Mouse (Mus musculus) stomach, postnatal 0 days (tissue): Measurements from ENCODE around the gene Ikbkg. TPM values are rescaled to one million over a fixed set of nuclear protein-coding genes. Genes with fewer than 3 reads are reported as not detected.

Source experiments
- ATAC-seq: fragments of 200-750 bp; cut with Nextera tagmentation; 2 replicates; pipeline ENCODE4 v1.8.0; 2017; ENCODE audit not compliant: low FRiP score, low TSS enrichment
- DNase-seq: peaks from one replicate; pipeline ENCODE4 v3.0.0-alpha.2; 2016; ENCODE audit warnings: low spot score
- H3K27ac ChIP-seq: fragments of 300-500 bp; sonication (generic); replicated peaks from 2 replicates; pipeline ENCODE4 v1.5.1; 2014; ENCODE audit warnings: mild to moderate bottlenecking, control low read depth
- H3K27me3 ChIP-seq: fragments of 300-500 bp; sonication (generic); 2 replicates; pipeline ENCODE4 v1.6.1; 2014; ENCODE audit warnings: low read length; ENCODE audit not compliant: control insufficient read depth, insufficient read depth
- H3K36me3 ChIP-seq: fragments of 300-500 bp; sonication (generic); 2 replicates; pipeline ENCODE4 v1.6.1; 2014; ENCODE audit warnings: low read length, mixed read lengths; ENCODE audit not compliant: control insufficient read depth, insufficient read depth
- H3K4me1 ChIP-seq: fragments of 300-500 bp; sonication (generic); replicated peaks from 2 replicates; pipeline ENCODE4 v1.6.1; 2014; ENCODE audit warnings: antibody characterized with exemption; ENCODE audit not compliant: control insufficient read depth, insufficient read depth
- H3K4me2 ChIP-seq: fragments of 300-500 bp; sonication (generic); replicated peaks from 2 replicates; pipeline ENCODE4 v1.6.1; 2014; ENCODE audit warnings: low read depth, mild to moderate bottlenecking, control low read depth, moderate library complexity
- H3K4me3 ChIP-seq: fragments of 300-500 bp; sonication (generic); 2 replicates; pipeline ENCODE4 v1.5.1; 2014; ENCODE audit warnings: low read depth, low read length, control low read depth
- H3K9ac ChIP-seq: fragments of 300-500 bp; sonication (generic); 2 replicates; pipeline ENCODE4 v1.6.1; 2014; ENCODE audit warnings: mild to moderate bottlenecking, low read length, control low read depth, mixed read lengths
- H3K9me3 ChIP-seq: fragments of 300-500 bp; sonication (generic); 2 replicates; pipeline ENCODE4 v1.6.1; 2016; ENCODE audit warnings: low read length; ENCODE audit not compliant: control insufficient read depth
- CTCF ChIP-seq: IDR thresholded peaks from 2 replicates; pipeline ENCODE4 v1.5.1; 2016; ENCODE audit warnings: antibody characterized with exemption, low read depth, mild to moderate bottlenecking, moderate library complexity
- EP300 ChIP-seq: optimal IDR thresholded peaks from 2 replicates; pipeline ENCODE3; 2016; ENCODE audit warnings: antibody characterized with exemption
- WGBS: fragments of 180-500 bp; shearing (Covaris S2); extraction: QIAGEN DNeasy Blood & Tissue Kit; methylation state at CpG from one replicate; pipeline ENCODE4 v1.1.7; 2014; 5-methylcytosine and 5-hydroxymethylcytosine counted together
- polyA plus RNA-seq: library from polyadenylated mRNA; unstranded; fragments of >200 nt; fragmentation: Nextera tagmentation; extraction: Ambion mirVana; gene quantifications from 2 replicates; pipeline ENCODE4 v1.2.1, GENCODE M21; 2015

Gene Ikbkg
- polyA plus RNA-seq, 1 experiment from 2014 or later, result 16.7 TPM

DNA sequence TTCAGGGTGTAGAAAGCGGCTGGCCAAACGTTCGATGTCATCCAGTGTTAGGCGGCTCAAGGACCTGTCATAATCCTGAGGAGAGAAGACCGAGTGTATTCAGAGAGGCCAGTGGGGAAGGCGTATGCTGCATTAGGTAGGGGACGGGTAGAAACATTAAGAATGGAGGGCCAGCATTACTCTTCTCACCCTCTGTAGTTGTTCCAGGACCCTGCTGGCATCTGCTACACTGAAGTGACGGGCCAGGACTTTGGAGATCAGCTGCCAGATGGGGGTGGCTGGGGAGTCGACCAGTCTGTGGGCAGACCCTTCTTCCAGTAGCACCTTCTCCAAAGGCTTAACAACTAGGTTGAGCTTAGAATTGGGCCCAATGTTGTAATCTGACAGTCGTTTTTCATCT is 25.6 kb upstream of the Ikbkg start:
- H3K4me2 ChIP-seq, result peak overlapping the region; percentile 61
- no peak for DNase-seq
- no peaks in the 10 kb centered on the region for H3K36me3 ChIP-seq
- H3K9ac ChIP-seq, result peak overlapping the region; percentile 75
- no peak overlapping the region for H3K27ac ChIP-seq
- 49% methylated on average over 10 of the region's 10 CpGs for WGBS
- no peaks in the 10 kb centered on the region for H3K9me3 ChIP-seq
- no peak for ATAC-seq
- TF ChIP-seq EP300, result no peak
- TF ChIP-seq CTCF, result no peak
- peak overlapping the region; percentile 57 for H3K4me3 ChIP-seq
- no peaks in the 10 kb centered on the region for H3K27me3 ChIP-seq
- H3K4me1 ChIP-seq, result no peaks in the 10 kb centered on the region

DNA sequence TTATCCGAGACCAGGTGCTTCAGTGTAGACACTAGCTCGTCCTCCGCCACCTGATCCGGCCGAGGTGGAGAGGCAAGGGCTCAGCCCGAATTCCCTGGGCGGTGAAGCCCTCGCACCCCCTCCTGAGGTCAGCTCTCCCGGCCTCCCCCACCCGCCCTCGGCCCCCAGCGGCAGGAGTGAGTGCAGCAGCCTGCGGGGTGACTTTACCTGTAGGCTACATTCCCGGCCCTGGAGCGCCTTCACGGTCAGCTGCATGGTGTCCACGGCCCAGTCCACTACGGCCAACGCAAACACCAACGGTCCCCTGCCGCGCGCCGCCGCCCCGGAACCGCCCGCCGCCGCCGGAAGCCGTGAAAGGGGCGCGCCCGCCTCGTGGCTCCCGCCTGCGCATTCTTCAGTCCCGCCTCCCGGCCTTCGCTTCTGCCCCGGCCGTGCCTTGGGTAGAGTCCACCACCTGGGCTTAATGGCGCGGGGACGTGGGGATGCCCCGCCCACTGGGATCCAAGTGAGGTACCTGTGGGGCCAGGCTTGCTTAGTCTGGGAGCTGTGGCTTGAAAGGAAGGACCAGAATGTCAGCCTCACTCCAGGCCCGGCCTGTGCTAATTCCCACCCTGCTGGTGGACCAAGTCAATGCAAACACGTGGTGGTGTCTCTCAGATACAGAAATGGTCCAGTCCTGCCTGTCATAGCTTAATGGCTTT is 24.7 kb upstream of the Ikbkg start:
- H3K9ac ChIP-seq, result peak overlapping the region; percentile 75
- H3K4me2 ChIP-seq, result peak overlapping the region; percentile 61
- ATAC-seq, result peak; percentile 86
- H3K4me3 ChIP-seq, result peak overlapping the region; percentile 57
- DNase-seq, result peak; percentile 83
- H3K27ac ChIP-seq, result peak overlapping the region; percentile 81
- TF ChIP-seq EP300, result no peak
- TF ChIP-seq CTCF, result peak; percentile 46; the same call in 1 of the 2 replicates
- H3K9me3 ChIP-seq, result no peaks in the 10 kb centered on the region
- no peaks in the 10 kb centered on the region for H3K4me1 ChIP-seq
- H3K27me3 ChIP-seq, result no peaks in the 10 kb centered on the region
- H3K36me3 ChIP-seq, result no peaks in the 10 kb centered on the region
- 13% methylated on average over 39 of the region's 49 CpGs for WGBS

- H3K27me3 ChIP-seq, result no peaks in the 10 kb centered on the region
- peak within 1 kb of the TSS; percentile 45 for H3K4me3 ChIP-seq
- no peak for TF ChIP-seq CTCF
- TF ChIP-seq EP300, result no peak
- H3K9ac ChIP-seq, result peak within 1 kb of the TSS; percentile 51
- no peaks in the 10 kb centered on the region for H3K4me1 ChIP-seq
- H3K36me3 ChIP-seq, result no peaks in the 10 kb centered on the region
- 20% methylated on average over 32 of the region's 32 CpGs for WGBS
- H3K27ac ChIP-seq, result no peak within 1 kb of the TSS
- ATAC-seq (peak; percentile 95), DNase-seq (peak; percentile 90)
- H3K4me2 ChIP-seq, result peak within 1 kb of the TSS; percentile 60
- no peaks in the 10 kb centered on the region for H3K9me3 ChIP-seq
Measured at GRCm38 (mm10) chrX:74372888-74373549, 20.1 kb upstream of the Ikbkg start, which contains the start of the genes Ubl4a and Slc10a3. Gene Ubl4a, minus strand, starts transcription at chrX:74373218. Gene Slc10a3, minus strand, starts transcription at chrX:74373349.

DNA sequence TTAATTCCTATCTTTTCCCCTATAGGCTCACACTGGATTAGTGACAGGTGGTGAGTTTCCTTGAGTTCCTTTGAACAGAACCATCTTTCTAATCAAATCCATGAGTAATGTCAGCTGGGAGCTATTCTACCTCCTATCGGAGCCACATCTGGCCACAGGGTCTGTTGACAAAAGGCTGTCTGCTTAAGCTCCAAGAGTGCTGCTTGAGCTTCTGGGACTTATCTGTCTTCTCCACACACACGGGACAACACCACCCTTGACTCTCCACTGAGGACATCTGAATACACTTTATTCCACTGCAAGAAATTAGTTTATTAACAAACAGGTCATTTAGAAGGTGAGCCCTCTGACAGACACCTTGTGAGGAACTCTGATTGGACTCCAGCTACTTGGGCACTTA is 8.6 kb upstream of the Ikbkg start:
- ATAC-seq, result no peak
- Histone ChIP-seq H3K4me1 (no peaks in the 10 kb centered on the region), H3K9ac (no peak overlapping the region), H3K27ac (no peak overlapping the region), H3K27me3 (no peaks in the 10 kb centered on the region), H3K4me2 (no peak overlapping the region), H3K9me3 (no peaks in the 10 kb centered on the region), H3K4me3 (no peak overlapping the region), H3K36me3 (no peaks in the 10 kb centered on the region)
- DNase-seq, result no peak
- WGBS, result 81% methylated on average over 2 of the region's 2 CpGs
- TF ChIP-seq EP300, result no peak
- no peak for TF ChIP-seq CTCF

DNA sequence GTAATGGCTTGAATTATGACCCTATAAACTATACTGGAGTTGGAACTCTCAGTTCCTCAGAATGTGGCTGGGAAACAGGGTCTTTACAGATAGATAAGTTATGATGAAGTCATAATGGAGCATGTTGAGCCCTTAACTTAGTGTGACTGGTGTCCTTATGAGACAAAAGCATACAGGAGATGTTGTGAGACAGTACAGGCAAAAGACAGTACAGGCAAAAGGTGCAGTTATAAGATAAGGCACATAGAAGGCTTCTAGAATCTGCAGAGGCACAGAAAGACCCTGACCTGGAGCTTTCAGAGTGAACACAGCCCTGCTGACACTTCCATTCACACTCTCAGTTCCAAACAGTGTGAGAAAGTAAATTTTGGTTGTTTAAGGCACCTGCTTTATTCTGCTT is 4.9 kb upstream of the Ikbkg start:
- H3K4me3 ChIP-seq, result no peak overlapping the region
- TF ChIP-seq EP300 (no peak), CTCF (no peak)
- H3K4me1 ChIP-seq, result no peaks in the 10 kb centered on the region
- no peak overlapping the region for H3K27ac ChIP-seq
- H3K36me3 ChIP-seq, result no peaks in the 10 kb centered on the region
- no peaks in the 10 kb centered on the region for H3K27me3 ChIP-seq
- ATAC-seq (no peak), DNase-seq (no peak)
- H3K4me2 ChIP-seq, result no peak overlapping the region
- H3K9ac ChIP-seq, result no peak overlapping the region
- no peaks in the 10 kb centered on the region for H3K9me3 ChIP-seq

DNA sequence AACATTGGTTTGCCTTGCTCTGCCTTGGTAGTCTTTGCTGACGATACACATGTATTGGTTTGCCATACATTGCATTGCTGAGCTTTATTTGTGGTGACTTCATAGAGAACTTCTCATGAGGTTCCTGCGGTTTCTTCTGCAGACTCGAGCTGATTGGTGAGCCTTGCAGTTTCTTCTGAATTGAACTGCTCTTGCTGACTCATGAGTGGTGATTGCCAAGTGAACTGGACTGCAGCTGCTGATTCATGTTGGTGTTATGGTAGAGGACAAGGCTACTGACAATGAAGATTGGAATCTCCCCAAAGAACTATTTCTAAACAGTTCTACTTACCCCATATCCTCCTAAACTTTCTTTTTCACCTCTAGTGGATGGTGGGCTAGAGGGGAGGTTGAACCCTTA is 7.0 kb downstream of the Ikbkg start:
- Histone ChIP-seq H3K9me3 (no peaks in the 10 kb centered on the region), H3K4me3 (no peak overlapping the region), H3K4me2 (no peak overlapping the region), H3K9ac (no peak overlapping the region), H3K36me3 (no peaks in the 10 kb centered on the region), H3K27me3 (no peaks in the 10 kb centered on the region), H3K27ac (no peak overlapping the region), H3K4me1 (no peaks in the 10 kb centered on the region)
- TF ChIP-seq CTCF, result no peak
- no peak for TF ChIP-seq EP300
- ATAC-seq, result no peak
- WGBS, result 77% methylated on average over 3 of the region's 3 CpGs
- no peak for DNase-seq
